Mouse (Mus musculus) lung, adult 2 months (tissue): ENCODE measurements around the gene Abcb8.

Experiments
- CTCF ChIP-seq: fragments of 200-500 bp; IDR thresholded peaks from 2 replicates; pipeline ENCODE4 v1.5.1; 2011; ENCODE audit warnings: mild to moderate bottlenecking, low read length, control low read depth; ENCODE audit not compliant: insufficient read depth
- POLR2A ChIP-seq: fragments of 200-500 bp; IDR thresholded peaks from 2 replicates; pipeline ENCODE4 v1.6.1; 2011; ENCODE audit warnings: low read depth, mild to moderate bottlenecking, control low read depth, low read length, borderline replicate concordance; ENCODE audit errors: extremely low read depth

DNA sequence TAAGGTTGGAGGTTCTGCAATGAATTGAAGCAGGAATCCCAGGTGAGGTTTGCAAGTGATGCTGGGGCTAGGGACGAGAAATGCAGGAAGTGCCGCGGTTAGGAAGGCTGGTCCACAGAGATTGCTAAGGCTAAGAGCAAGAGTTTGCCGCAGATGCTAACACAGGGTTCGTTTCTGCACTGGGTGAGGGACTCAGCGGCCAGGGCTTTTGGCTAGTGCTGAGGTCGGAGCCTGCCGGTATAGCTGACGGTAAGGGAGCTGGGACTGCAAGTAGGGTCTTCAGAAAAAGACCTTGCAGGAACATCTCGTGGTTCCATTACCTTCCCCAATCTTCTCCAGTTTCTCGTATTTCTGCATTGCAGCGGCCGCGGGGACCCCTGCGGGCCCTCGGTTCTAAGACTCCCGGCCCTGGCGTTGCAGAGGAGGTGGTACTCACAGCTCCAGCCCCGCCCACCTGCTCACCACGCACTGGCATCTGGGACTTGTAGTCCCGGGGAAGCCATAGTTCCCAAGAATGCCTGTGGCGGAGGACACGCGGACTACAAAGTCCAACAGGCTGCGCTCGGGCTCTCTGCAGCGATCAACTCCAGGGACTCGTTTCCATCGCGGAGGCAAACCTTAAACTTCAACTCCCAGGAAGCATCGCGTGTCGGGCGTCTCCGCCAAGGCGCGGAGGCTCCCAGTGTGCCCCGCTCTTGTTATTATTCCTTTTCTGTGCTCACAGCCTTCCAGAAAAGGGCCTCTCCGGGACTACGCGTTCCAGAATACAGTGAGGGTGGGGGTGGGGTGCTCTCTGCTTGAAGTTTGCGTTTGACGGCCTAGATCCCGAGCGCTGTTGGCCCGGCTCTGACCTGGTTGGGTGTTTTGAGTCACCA lies 29.9 kb downstream of the Abcb8 start, which contains the start of the genes Cdk5 and Slc4a2:
- no peak for TF ChIP-seq CTCF
- peak; percentile 84; the same call in 1 of the 2 replicates for TF ChIP-seq POLR2A
